Comparison of ENCODE assay signal across 15 mouse cellular contexts in genomic region chr2:169297226-169297625, GRCm38 (mm10).
A peak's percentile ranks its signal among the peaks of the same experiment; 100 is the strongest.
DNase-seq lines count a peak whose midpoint lies in the region; ATAC-seq lines count a peak whose summit lies in the region.
"Had no signal": no experiment of that assay in that cellular context is flagged by ENCODE, and none has a peak within 500 bp of the region (broad histone marks: within the 10 kb centered on the region; RNA-seq: fewer than 3 reads in every experiment).

No protein-coding gene starts in this region.

- no peak overlapping the region for H3K4me3 ChIP-seq in heart, embryonic 13.5 days
- no peak overlapping the region for H3K4me3 ChIP-seq in embryonic facial prominence, embryonic 10.5 days
- no peak overlapping the region for H3K4me3 ChIP-seq in hindbrain, embryonic 14.5 days (replicated peaks; ENCODE audit: low read length)
- H3K4me3 ChIP-seq in neural tube, embryonic 13.5 days, result no peak overlapping the region

- no peaks in the 10 kb centered on the region for H3K27me3 ChIP-seq in heart, embryonic 13.5 days (replicated peaks)
- no peaks in the 10 kb centered on the region for H3K27me3 ChIP-seq in embryonic facial prominence, embryonic 10.5 days (replicated peaks; ENCODE audit: low read depth, poor library complexity, severe bottlenecking)
- no peaks in the 10 kb centered on the region for H3K27me3 ChIP-seq in hindbrain, embryonic 14.5 days (ENCODE audit: control insufficient read depth, insufficient read depth, low read length)
- H3K27me3 ChIP-seq in neural tube, embryonic 13.5 days, result no peaks in the 10 kb centered on the region
- H3K27me3 ChIP-seq: embryonic facial prominence, embryonic 15.5 days; limb, embryonic 15.5 days had no signal

- DNase-seq in heart, adult 8-10 months (ENCODE audit: low spot score), result no peak
- no peak for DNase-seq in embryonic facial prominence, embryonic 10.5 days (ENCODE audit: low spot score)
- DNase-seq in hindbrain, embryonic 14.5 days (ENCODE audit: low spot score), result no peak
- DNase-seq in gastrocnemius, adult 8-10 months (ENCODE audit: low spot score in 2 of 2), result no peak
- no peak for DNase-seq in urinary bladder, postnatal 14 days (ENCODE audit: low spot score)
- DNase-seq in frontal cortex, postnatal 36 days (ENCODE audit: low spot score in 2 of 2), result no peak
- DNase-seq: B cell, adult 2 months; cerebellum, postnatal 25 days; heart, postnatal 36 days; lung, adult 2 months; right cerebral cortex, adult 18-20 months had no signal

- H3K9me3 ChIP-seq in heart, embryonic 13.5 days, result no peaks in the 10 kb centered on the region
- no peaks in the 10 kb centered on the region for H3K9me3 ChIP-seq in embryonic facial prominence, embryonic 10.5 days
- no peaks in the 10 kb centered on the region for H3K9me3 ChIP-seq in hindbrain, embryonic 14.5 days (ENCODE audit: control insufficient read depth, low read length)
- no peaks in the 10 kb centered on the region for H3K9me3 ChIP-seq in neural tube, embryonic 13.5 days
- H3K9me3 ChIP-seq: embryonic facial prominence, embryonic 15.5 days; limb, embryonic 15.5 days had no signal

- H3K27ac ChIP-seq in heart, embryonic 13.5 days (replicated peaks), result no peak overlapping the region
- H3K27ac ChIP-seq in embryonic facial prominence, embryonic 10.5 days (replicated peaks), result 0 out of 2 replicates have a peak overlapping the region, but pooled peaks have one; percentile 14
- H3K27ac ChIP-seq in hindbrain, embryonic 14.5 days, result peak overlapping the region; percentile 51
- H3K27ac ChIP-seq in neural tube, embryonic 13.5 days (replicated peaks), result peak overlapping the region; percentile 61; the same call in 1 of the 2 replicates
- H3K27ac ChIP-seq: limb, embryonic 15.5 days had no signal

- H3K4me1 ChIP-seq in heart, embryonic 13.5 days, result peaks cover 13% of the 10 kb centered on the region; the same call in 1 of the 2 replicates
- peaks cover 15% of the 10 kb centered on the region for H3K4me1 ChIP-seq in embryonic facial prominence, embryonic 10.5 days
- peaks cover 15% of the 10 kb centered on the region for H3K4me1 ChIP-seq in hindbrain, embryonic 14.5 days (replicated peaks; ENCODE audit: control insufficient read depth, insufficient read depth, low read length)
- peaks cover 35% of the 10 kb centered on the region for H3K4me1 ChIP-seq in neural tube, embryonic 13.5 days (replicated peaks)

- no peak for ATAC-seq in heart, embryonic 13.5 days (ENCODE audit: extremely low read depth, insufficient number of reproducible peaks, low FRiP score, low TSS enrichment)
- ATAC-seq in hindbrain, embryonic 14.5 days (ENCODE audit: low FRiP score), result no peak
- no peak for ATAC-seq in neural tube, embryonic 13.5 days (ENCODE audit: low read depth)

- no peak overlapping the region for H3K4me2 ChIP-seq in heart, embryonic 13.5 days
- no peak overlapping the region for H3K4me2 ChIP-seq in hindbrain, embryonic 14.5 days (replicated peaks)
- H3K4me2 ChIP-seq in neural tube, embryonic 13.5 days, result no peak overlapping the region

- 0 out of 2 replicates have a peak overlapping the region, but pooled peaks have one; percentile 13 for H3K9ac ChIP-seq in heart, embryonic 13.5 days
- H3K9ac ChIP-seq in hindbrain, embryonic 14.5 days, result no peak overlapping the region
- H3K9ac ChIP-seq in neural tube, embryonic 13.5 days, result no peak overlapping the region
- H3K9ac ChIP-seq: embryonic facial prominence, embryonic 15.5 days; limb, embryonic 15.5 days had no signal

- no peaks in the 10 kb centered on the region for H3K36me3 ChIP-seq in heart, embryonic 13.5 days
- H3K36me3 ChIP-seq in embryonic facial prominence, embryonic 10.5 days (replicated peaks), result no peaks in the 10 kb centered on the region
- H3K36me3 ChIP-seq in hindbrain, embryonic 14.5 days (replicated peaks; ENCODE audit: control insufficient read depth, insufficient read depth), result no peaks in the 10 kb centered on the region
- no peaks in the 10 kb centered on the region for H3K36me3 ChIP-seq in neural tube, embryonic 13.5 days
- H3K36me3 ChIP-seq: embryonic facial prominence, embryonic 15.5 days; limb, embryonic 15.5 days had no signal

- 56% methylated on average over 4 of the region's 4 CpGs for WGBS in heart, embryonic 13.5 days
- WGBS in embryonic facial prominence, embryonic 10.5 days, result 71% methylated on average over 4 of the region's 4 CpGs
- 40% methylated on average over 4 of the region's 4 CpGs for WGBS in hindbrain, embryonic 14.5 days
- WGBS in neural tube, embryonic 13.5 days, result 43% methylated on average over 4 of the region's 4 CpGs
